Mouse (Mus musculus) MEL (cell line): ENCODE results near the gene Rwdd3. TPM values are rescaled to one million over a fixed set of nuclear protein-coding genes. Genes with fewer than 3 reads are reported as not detected.

Source experiments
- DNase-seq: peaks from one replicate; pipeline ENCODE4 v3.0.0; 2011; ENCODE audit warnings: low read depth, low spot score
- H3K27ac ChIP-seq: 2 replicates; pipeline ENCODE4 v1.5.1; 2012; ENCODE audit warnings: low read depth, mild to moderate bottlenecking, control low read depth, low read length, moderate library complexity; ENCODE audit not compliant: control insufficient read depth
- H3K27me3 ChIP-seq, 2 experiments: fragments of 150-350 bp in 1 of 2; sonication (generic) in 1 of 2; 2 replicates each; pipeline ENCODE4 v1.6.1; 2012; ENCODE audit warnings: low read length in 2 of 2, mild to moderate bottlenecking in 2 of 2, improper control_type of control experiment in 1 of 2, moderate library complexity in 1 of 2; ENCODE audit not compliant: insufficient read depth in 2 of 2, control insufficient read depth in 1 of 2
- H3K36me3 ChIP-seq, 2 experiments: 2 replicates each; pipeline ENCODE4 v1.6.1; 2012 to 2014; ENCODE audit warnings: low read length in 2 of 2, improper control_type of control experiment in 1 of 2, inconsistent platforms in 1 of 2, mild to moderate bottlenecking in 1 of 2; ENCODE audit not compliant: insufficient read depth in 2 of 2, control insufficient read depth in 1 of 2
- H3K4me1 ChIP-seq, 2 experiments: fragments of 150-350 bp in 1 of 2; sonication (generic) in 1 of 2; 2 replicates each; pipeline ENCODE4 v1.6.1; 2012; ENCODE audit warnings: low read length in 2 of 2, improper control_type of control experiment in 1 of 2, mild to moderate bottlenecking in 1 of 2; ENCODE audit not compliant: insufficient read depth in 2 of 2, control insufficient read depth in 1 of 2
- H3K4me3 ChIP-seq, 2 experiments: fragments of 150-350 bp in 1 of 2; sonication (generic) in 1 of 2; 2 replicates each; pipeline ENCODE4 v1.5.1; 2012; ENCODE audit warnings: low read depth in 2 of 2, low read length in 2 of 2, mild to moderate bottlenecking in 2 of 2, moderate library complexity in 2 of 2, control low read depth in 1 of 2, improper control_type of control experiment in 1 of 2; ENCODE audit not compliant: control insufficient read depth in 1 of 2, insufficient read depth in 1 of 2
- H3K79me2 ChIP-seq: 2 replicates; pipeline ENCODE4 v1.6.1; 2012; ENCODE audit warnings: mild to moderate bottlenecking, low read length, moderate library complexity; ENCODE audit not compliant: control insufficient read depth, poor library complexity, insufficient read depth
- H3K9ac ChIP-seq: 2 replicates; pipeline ENCODE4 v1.6.1; 2012; ENCODE audit warnings: low read depth, mild to moderate bottlenecking, control low read depth, low read length, moderate library complexity; ENCODE audit not compliant: control insufficient read depth, poor library complexity, severe bottlenecking
- H3K9me3 ChIP-seq: fragments of 150-350 bp; sonication (generic); replicated peaks from 2 replicates; pipeline ENCODE4 v1.6.1; 2012; ENCODE audit warnings: mild to moderate bottlenecking, low read length, improper control_type of control experiment, moderate library complexity; ENCODE audit not compliant: insufficient read depth
- CHD1 ChIP-seq: IDR thresholded peaks from 2 replicates; pipeline ENCODE4 v1.6.1; 2012; ENCODE audit warnings: low read depth, mild to moderate bottlenecking, inconsistent platforms, low read length, improper control_type of control experiment
- CHD2 ChIP-seq: IDR thresholded peaks from 2 replicates; pipeline ENCODE4 v1.6.1; 2011; ENCODE audit warnings: low read length, improper control_type of control experiment
- E2F4 ChIP-seq: IDR thresholded peaks from 2 replicates; pipeline ENCODE4 v1.6.1; 2011; ENCODE audit warnings: low read depth, low read length, improper control_type of control experiment, borderline replicate concordance
- EP300 ChIP-seq, 2 experiments: IDR thresholded peaks; 2 replicates each; pipeline ENCODE4 v1.6.1; 2011; ENCODE audit warnings: improper control_type of control experiment in 2 of 2, low read length in 2 of 2, low read depth in 1 of 2, mild to moderate bottlenecking in 1 of 2
- ETS1 ChIP-seq: IDR thresholded peaks from 2 replicates; pipeline ENCODE4 v1.6.1; 2012; ENCODE audit warnings: low read depth, mild to moderate bottlenecking, inconsistent platforms, low read length, improper control_type of control experiment, moderate library complexity
- GATA1 ChIP-seq: IDR thresholded peaks from 2 replicates; pipeline ENCODE4 v1.6.1; 2011; ENCODE audit warnings: low read depth, low read length, improper control_type of control experiment
- HCFC1 ChIP-seq: IDR thresholded peaks from 2 replicates; pipeline ENCODE4 v1.6.1; 2012; ENCODE audit warnings: low read depth, mild to moderate bottlenecking, inconsistent platforms, low read length, improper control_type of control experiment, moderate library complexity
- KAT2A ChIP-seq: conservative IDR thresholded peaks from 2 replicates; pipeline ENCODE4 v1.6.1; 2012; ENCODE audit warnings: low read depth, low read length, improper control_type of control experiment, inconsistent platforms
- MAFK ChIP-seq: IDR thresholded peaks from 2 replicates; pipeline ENCODE4 v1.6.1; 2011; ENCODE audit warnings: low read depth, mild to moderate bottlenecking, low read length, improper control_type of control experiment, borderline replicate concordance
- MAX ChIP-seq: IDR thresholded peaks from 2 replicates; pipeline ENCODE4 v1.6.1; 2011; ENCODE audit warnings: low read length, improper control_type of control experiment
- MAZ ChIP-seq: IDR thresholded peaks from 2 replicates; pipeline ENCODE4 v1.6.1; 2012; ENCODE audit warnings: low read depth, mild to moderate bottlenecking, inconsistent platforms, low read length, improper control_type of control experiment
- MEF2A ChIP-seq: IDR thresholded peaks from 2 replicates; pipeline ENCODE4 v1.6.1; 2014; ENCODE audit warnings: low read depth, mild to moderate bottlenecking, inconsistent platforms, low read length, improper control_type of control experiment; ENCODE audit not compliant: poor library complexity, insufficient replicate concordance, severe bottlenecking; ENCODE audit errors: extremely low read depth
- MXI1 ChIP-seq: IDR thresholded peaks from 2 replicates; pipeline ENCODE4 v1.6.1; 2011; ENCODE audit warnings: mild to moderate bottlenecking, low read depth, low read length, improper control_type of control experiment
- POLR2A ChIP-seq, 2 experiments: IDR thresholded peaks; 2 replicates each; pipeline ENCODE4 v1.6.1; 2011 to 2012; ENCODE audit warnings: low read length in 2 of 2, mild to moderate bottlenecking in 2 of 2, control low read depth in 1 of 2, improper control_type of control experiment in 1 of 2, low read depth in 1 of 2, moderate library complexity in 1 of 2; ENCODE audit not compliant: control insufficient read depth in 1 of 2, insufficient read depth in 1 of 2, poor library complexity in 1 of 2
- RCOR1 ChIP-seq: IDR thresholded peaks from 2 replicates; pipeline ENCODE4 v1.6.1; 2012; ENCODE audit warnings: low read depth, mild to moderate bottlenecking, inconsistent platforms, low read length, improper control_type of control experiment
- SIN3A ChIP-seq: IDR thresholded peaks from 2 replicates; pipeline ENCODE4 v1.6.1; 2012; ENCODE audit warnings: low read length, improper control_type of control experiment, inconsistent platforms
- TAL1 ChIP-seq: IDR thresholded peaks from 2 replicates; pipeline ENCODE4 v1.6.1; 2012; ENCODE audit warnings: mild to moderate bottlenecking, inconsistent platforms, low read length, moderate library complexity, mixed read lengths
- TBP ChIP-seq: IDR thresholded peaks from 2 replicates; pipeline ENCODE4 v1.8.0; 2011; ENCODE audit warnings: low read depth, low read length, improper control_type of control experiment
- TCF12 ChIP-seq: IDR thresholded peaks from 2 replicates; pipeline ENCODE4 v1.6.1; 2014; ENCODE audit warnings: low read depth, mild to moderate bottlenecking, inconsistent platforms, low read length, improper control_type of control experiment, moderate library complexity
- UBTF ChIP-seq: IDR thresholded peaks from 2 replicates; pipeline ENCODE4 v1.6.1; 2012; ENCODE audit warnings: low read depth, mild to moderate bottlenecking, inconsistent platforms, low read length, improper control_type of control experiment, moderate library complexity, borderline replicate concordance; ENCODE audit not compliant: insufficient read depth
- ZMIZ1 ChIP-seq: IDR thresholded peaks from 2 replicates; pipeline ENCODE4 v1.6.1; 2012; ENCODE audit warnings: low read depth, mild to moderate bottlenecking, inconsistent platforms, low read length, improper control_type of control experiment, moderate library complexity
- polyA plus RNA-seq, 2 experiments: library from polyadenylated mRNA; stranded (reverse) in 1 of 2; unstranded in 1 of 2; fragments of >175 nt in 1 of 2; fragments of >200 nt in 1 of 2; gene quantifications; 2 replicates each; pipeline versions ENCODE4 v1.2.1 to v1.2.4; 2012; ENCODE audit warnings: low replicate concordance in 2 of 2, low read depth in 1 of 2; ENCODE audit not compliant: insufficient read length in 2 of 2, insufficient read depth in 1 of 2, missing spikeins in 1 of 2
- total RNA-seq: library from RNA; depleted of rRNA; stranded (reverse); fragments of 300-350 nt; gene quantifications from 2 replicates; pipeline ENCODE4 v1.2.3, GENCODE M21; 2012

The Rwdd3 gene
- total and polyA plus RNA-seq, 3 experiments: 4.2 to 4.8 TPM; not detected in 1

DNA sequence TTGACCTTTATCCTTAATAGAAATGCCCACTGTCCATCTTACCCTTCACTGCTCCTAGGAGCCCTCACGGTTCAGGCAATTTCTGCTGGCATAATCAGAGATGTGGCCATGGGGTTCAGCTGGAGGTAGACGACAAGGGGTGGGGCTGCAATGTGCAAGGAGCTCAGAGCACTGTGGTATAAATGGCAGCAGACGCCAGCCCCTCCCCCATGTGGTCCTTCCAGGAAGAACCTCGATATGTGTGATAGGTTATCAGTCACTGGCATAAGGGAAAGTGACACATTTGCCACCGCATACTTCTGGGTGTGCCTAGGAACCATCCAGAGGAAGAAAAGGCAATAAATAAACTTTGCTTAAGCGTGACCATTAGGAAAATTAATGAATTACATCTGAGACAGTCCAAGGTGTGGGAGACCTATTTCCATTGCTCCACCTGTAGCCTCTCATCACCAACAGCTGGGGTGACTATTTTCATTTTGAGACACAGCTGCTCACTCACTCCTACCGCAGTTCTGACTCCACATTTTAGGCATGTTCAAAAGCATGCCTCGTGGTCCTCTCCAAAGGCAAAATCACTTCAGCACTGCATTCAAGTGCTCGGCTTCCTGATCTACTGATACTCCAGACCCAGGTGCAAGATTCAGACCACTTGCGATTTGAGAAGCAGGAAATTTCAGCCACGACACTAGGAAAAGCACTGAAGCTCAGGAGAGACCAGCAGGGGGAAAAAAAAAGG, 29.7 kb upstream of the Rwdd3 start:
- Histone ChIP-seq H3K79me2 (no peaks in the 10 kb centered on the region), H3K27ac (no peak overlapping the region; the same call in 1 of the 2 replicates), H3K36me3 (peaks cover 0 to 7% of the 10 kb centered on the region in 2 experiments; a peak in 2 of 4 replicates), H3K4me1 (peaks cover 0 to 16% of the 10 kb centered on the region in 2 experiments; a peak in 2 of 4 replicates), H3K9ac (no peak overlapping the region), H3K4me3 (no peak overlapping the region; a peak in 1 of 4 replicates), H3K9me3 (no peaks in the 10 kb centered on the region), H3K27me3 (no peaks in the 10 kb centered on the region; a peak in 1 of 4 replicates)
- TF ChIP-seq MXI1 (0 out of 2 replicates have a peak, but pooled peaks have one; percentile 31), RCOR1 (0 out of 2 replicates have a peak, but pooled peaks have one; percentile 37), HCFC1 (no peak), GATA1 (peak; percentile 34; the same call in 1 of the 2 replicates), CHD2 (no peak; the same call in 1 of the 2 replicates), TAL1 (peak; percentile 73), ZMIZ1 (no peak), ETS1 (peak; percentile 37; the same call in 1 of the 2 replicates), TCF12 (peak; percentile 29; the same call in 1 of the 2 replicates), EP300 (IDR thresholded peaks at IDR 0.05; ENCODE audit: low read depth in 1 of 2, low read length in 2 of 2) (peak; percentile 65 to 77; a peak in 3 of 4 replicates), SIN3A (peak; percentile 44; the same call in 1 of the 2 replicates)
- DNase-seq: peak; percentile 82

DNA sequence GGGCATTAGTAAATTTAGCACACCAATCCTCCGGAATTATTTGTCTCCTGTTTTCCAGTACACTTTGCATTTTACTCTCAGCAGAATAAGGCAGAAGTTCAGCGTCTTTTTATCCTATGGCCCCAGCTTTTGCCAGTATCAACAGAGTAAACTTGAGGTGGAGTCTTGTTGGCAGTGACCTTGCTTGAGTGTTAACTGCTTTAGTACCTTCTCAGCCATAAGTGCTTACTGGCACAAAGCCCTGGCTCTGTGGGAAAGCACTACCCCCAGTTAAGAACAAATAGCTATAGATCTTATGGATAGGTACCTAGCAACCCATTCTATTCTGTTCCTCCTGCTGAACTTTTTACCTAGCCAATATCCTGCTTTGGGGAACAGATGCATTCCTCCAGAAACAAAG, 17.7 kb upstream of the Rwdd3 start:
- no peaks in the 10 kb centered on the region for H3K36me3 ChIP-seq
- no peaks in the 10 kb centered on the region; a peak in 1 of 4 replicates for H3K4me1 ChIP-seq

DNA sequence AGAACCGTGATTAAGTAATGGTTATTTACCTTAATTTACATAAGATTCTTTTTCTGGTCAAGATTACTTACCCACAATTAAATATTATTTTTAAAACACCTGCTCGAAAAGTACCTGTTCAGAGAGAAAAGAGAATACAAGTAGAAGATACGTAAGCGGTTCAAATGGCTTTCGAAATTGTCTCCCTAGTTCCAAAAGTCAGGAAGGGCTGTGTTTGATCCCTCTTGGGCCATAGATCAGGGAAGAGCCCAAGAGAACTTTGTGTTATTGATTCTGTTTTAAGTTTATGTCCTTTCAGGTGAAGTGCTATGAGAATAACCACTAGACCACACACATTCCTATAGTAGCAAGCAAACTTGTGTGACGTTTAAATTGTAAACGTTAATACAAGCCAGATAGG, 16.0 kb upstream of the Rwdd3 start:
- no peaks in the 10 kb centered on the region for H3K79me2 ChIP-seq
- no peaks in the 10 kb centered on the region for H3K36me3 ChIP-seq
- H3K9me3 ChIP-seq: no peaks in the 10 kb centered on the region
- H3K27me3 ChIP-seq: no peaks in the 10 kb centered on the region; a peak in 1 of 4 replicates
- no peak for DNase-seq
- H3K4me3 ChIP-seq: no peak overlapping the region
- TF ChIP-seq MEF2A (no peak), RCOR1 (no peak), MAFK (no peak), E2F4 (no peak), CHD1 (no peak), GATA1 (no peak), SIN3A (no peak), KAT2A (no peak), MAX (no peak), MAZ (no peak), TCF12 (no peak), ETS1 (no peak), EP300 (IDR thresholded peaks at IDR 0.05; ENCODE audit: low read depth in 1 of 2, low read length in 2 of 2) (no peak), TAL1 (no peak), UBTF (no peak), HCFC1 (no peak), TBP (no peak)
- TF ChIP-seq, all 39 proteins: peak for 0
- Histone ChIP-seq H3K27ac (no peak overlapping the region), H3K4me1 (no peaks in the 10 kb centered on the region), H3K9ac (no peak overlapping the region)

More for the DNA sequence above, 17.7 kb upstream of the Rwdd3 start:
- Histone ChIP-seq H3K9ac (no peak overlapping the region), H3K27me3 (no peaks in the 10 kb centered on the region; a peak in 2 of 4 replicates), H3K9me3 (no peaks in the 10 kb centered on the region), H3K4me3 (no peak overlapping the region), H3K27ac (no peak overlapping the region), H3K79me2 (no peaks in the 10 kb centered on the region)
- no peak for TF ChIP-seq POLR2A (IDR thresholded peaks at IDR 0.05; ENCODE audit: control insufficient read depth in 1 of 2, insufficient read depth in 1 of 2, low read depth in 1 of 2, low read length in 2 of 2, poor library complexity in 1 of 2)
- TF ChIP-seq KAT2A: no peak
- no peak for TF ChIP-seq MAX
- no peak for TF ChIP-seq ETS1
- no peak for DNase-seq
